Mouse (Mus musculus) bone marrow macrophage, adult 2 months (primary cell): Measurements from ENCODE around the gene Tmem165.

Experiments used
- CTCF ChIP-seq: IDR thresholded peaks from 2 replicates; pipeline ENCODE4 v1.5.1; 2012; ENCODE audit warnings: low read depth, mild to moderate bottlenecking, low read length, moderate library complexity
- POLR2A ChIP-seq: IDR thresholded peaks from 2 replicates; pipeline ENCODE4 v1.6.1; 2012; ENCODE audit warnings: mild to moderate bottlenecking, low read depth, low read length, borderline replicate concordance

- TF ChIP-seq POLR2A, result no peak
- no peak for TF ChIP-seq CTCF
These were observed 67.3 kb downstream of the Tmem165 start for GRCm38 (mm10) chr5:76250948-76251347.
